Mouse (Mus musculus) E14TG2a.4 (cell line): ENCODE results near the gene Pitpnm1.

Source experiments
- CTCF ChIP-seq: conservative IDR thresholded peaks from 2 replicates; pipeline ENCODE4 v1.5.1; 2014; ENCODE audit warnings: low read length
- NANOG ChIP-seq: IDR thresholded peaks from 2 replicates; pipeline ENCODE4 v1.6.1; 2014; ENCODE audit warnings: borderline replicate concordance, low read length, mixed read lengths
- POU5F1 ChIP-seq: IDR thresholded peaks from 2 replicates; pipeline ENCODE4 v1.6.1; 2014; ENCODE audit warnings: low read length, borderline replicate concordance

- TF ChIP-seq CTCF (no peak), POU5F1 (no peak), NANOG (no peak)
Measured at GRCm38 (mm10) chr19:4086156-4086555, 13.6 kb upstream of the Pitpnm1 start.
